ENCODE assay signal across 8 mouse cellular contexts in genomic region chr8:111642939-111643263, GRCm38 (mm10). TPM values are rescaled to one million over a fixed set of nuclear protein-coding genes. Genes with fewer than 3 reads are reported as not detected.
A peak's percentile ranks its signal among the peaks of the same experiment; 100 is the strongest.
DNase-seq lines count a peak whose midpoint lies in the region; ATAC-seq and TF ChIP-seq lines count a peak whose summit lies in the region.

No protein-coding gene starts in this region.

- H3K4me2 ChIP-seq in limb, embryonic 12.5 days = peak overlapping the region; percentile 57
- H3K4me2 ChIP-seq in neural tube, embryonic 15.5 days = peak overlapping the region; percentile 62

- H3K9me3 ChIP-seq in limb, embryonic 12.5 days = no peaks in the 10 kb centered on the region
- H3K9me3 ChIP-seq in neural tube, embryonic 15.5 days (replicated peaks) = no peaks in the 10 kb centered on the region

- WGBS in lung, adult 2 months = 5% methylated on average over 5 of the region's 5 CpGs
- 11% methylated on average over 5 of the region's 5 CpGs for WGBS in limb, embryonic 12.5 days
- WGBS in neural tube, embryonic 15.5 days = 10% methylated on average over 5 of the region's 5 CpGs

- TF ChIP-seq CTCF in lung, adult 2 months (IDR thresholded peaks at IDR 0.05; ENCODE audit: insufficient read depth, low read length) = no peak
- no peak for TF ChIP-seq CTCF in embryonic fibroblast, embryonic 13.5 days (IDR thresholded peaks at IDR 0.05; ENCODE audit: borderline replicate concordance, insufficient read depth, low read length)

- intact Hi-C loops in left cerebral cortex, postnatal 4 days (cut with DNase I) = no loop called here
- intact Hi-C loops in left cerebral cortex, postnatal 36 days (cut with DNase I) = loop anchor here (5.0 kb wide), 1 partner anchor 106 kb away; the partner anchor contains the start of gene Znrf1

- H3K27me3 ChIP-seq in limb, embryonic 12.5 days = no peaks in the 10 kb centered on the region
- no peaks in the 10 kb centered on the region for H3K27me3 ChIP-seq in neural tube, embryonic 15.5 days (replicated peaks)

- peak overlapping the region; percentile 91 for H3K4me3 ChIP-seq in lung, adult 2 months (replicated peaks; ENCODE audit: extremely low read depth, low read depth, low read length)
- H3K4me3 ChIP-seq in embryonic fibroblast, embryonic 13.5 days (ENCODE audit: insufficient read depth, low read length) = peak overlapping the region; percentile 57
- H3K4me3 ChIP-seq in limb, embryonic 12.5 days (replicated peaks) = peak overlapping the region; percentile 78
- H3K4me3 ChIP-seq in neural tube, embryonic 15.5 days (replicated peaks) = peak overlapping the region; percentile 95

- peak; percentile 35; the same call in 1 of the 2 replicates for ATAC-seq in limb, embryonic 12.5 days (ENCODE audit: insufficient number of reproducible peaks, insufficient read depth, low FRiP score, low TSS enrichment, low read depth)
- ATAC-seq in neural tube, embryonic 15.5 days (ENCODE audit: low FRiP score) = peak; percentile 33; the same call in 1 of the 2 replicates

- no peak for TF ChIP-seq POLR2A in lung, adult 2 months (IDR thresholded peaks at IDR 0.05; ENCODE audit: borderline replicate concordance, extremely low read depth, low read depth, low read length)
- no peak for TF ChIP-seq POLR2A in embryonic fibroblast, embryonic 13.5 days (IDR thresholded peaks at IDR 0.05; ENCODE audit: low read depth, low read length)

- no peak for DNase-seq in lung, adult 2 months
- DNase-seq in lung, postnatal 4 days = no peak
- no peak for DNase-seq in left cerebral cortex, postnatal 4 days
- DNase-seq in left cerebral cortex, postnatal 36 days (ENCODE audit: low spot score in 2 of 2) = no peak
- no peak for DNase-seq in spleen, postnatal 10 days (ENCODE audit: low spot score in 2 of 2)

- peak overlapping the region; percentile 90 for H3K27ac ChIP-seq in embryonic fibroblast, embryonic 13.5 days (ENCODE audit: insufficient read depth, low read length)
- H3K27ac ChIP-seq in limb, embryonic 12.5 days = peak overlapping the region; percentile 94
- peak overlapping the region; percentile 96 for H3K27ac ChIP-seq in neural tube, embryonic 15.5 days (replicated peaks)

- H3K4me1 ChIP-seq in lung, adult 2 months (ENCODE audit: control insufficient read depth, insufficient read depth, low read length) = peaks cover 5% of the 10 kb centered on the region
- H3K4me1 ChIP-seq in embryonic fibroblast, embryonic 13.5 days (ENCODE audit: control insufficient read depth, insufficient read depth, low read length) = peaks cover 6% of the 10 kb centered on the region; the same call in 1 of the 2 replicates
- peaks cover 8% of the 10 kb centered on the region for H3K4me1 ChIP-seq in limb, embryonic 12.5 days (replicated peaks)
- peaks cover 15% of the 10 kb centered on the region for H3K4me1 ChIP-seq in neural tube, embryonic 15.5 days

- peak overlapping the region; percentile 87 for H3K9ac ChIP-seq in limb, embryonic 12.5 days (replicated peaks)
- H3K9ac ChIP-seq in neural tube, embryonic 15.5 days (replicated peaks) = peak overlapping the region; percentile 54

- H3K36me3 ChIP-seq in limb, embryonic 12.5 days = no peaks in the 10 kb centered on the region
- no peaks in the 10 kb centered on the region for H3K36me3 ChIP-seq in neural tube, embryonic 15.5 days

RNA-seq across cellular contexts. Expression of gene Zfp1, which starts 0.3 kb away (rescaled TPM):
- 3.6 and 4.8 TPM in 2 replicates for polyA plus RNA-seq in lung, adult 2 months (2012; rRNA removed)
- 7.2 and 11.7 TPM in 2 replicates for polyA plus RNA-seq in embryonic fibroblast, embryonic 13.5 days (2011; ENCODE audit: insufficient read length, low read depth, missing spikeins)
- 26.7 and 28.3 TPM in 2 replicates for polyA plus RNA-seq in limb, embryonic 12.5 days (2016; fragmentation: Nextera tagmentation; extraction: Ambion mirVana)
- polyA plus RNA-seq in neural tube, embryonic 15.5 days (2015; fragmentation: Nextera tagmentation; extraction: Ambion mirVana) = 26.9 TPM in 2 replicates
- 10 to 100 TPM; 23.0 to 25.0 TPM for total RNA-seq in left cerebral cortex, postnatal 4 days (2021)
- total RNA-seq in left cerebral cortex, postnatal 36 days (2021) = 10 to 100 TPM; 22.7 to 24.6 TPM

RNA-seq across cellular contexts. Expression of gene Ldhd, which starts 12.7 kb away (rescaled TPM):
- 8.8 and 9.4 TPM in 2 replicates for polyA plus RNA-seq in lung, adult 2 months (2012; rRNA removed)
- polyA plus RNA-seq in embryonic fibroblast, embryonic 13.5 days (2011; ENCODE audit: insufficient read length, low read depth, missing spikeins) = 0.46 and 0.53 TPM in 2 replicates
- polyA plus RNA-seq in limb, embryonic 12.5 days (2016; fragmentation: Nextera tagmentation; extraction: Ambion mirVana) = 0.25 and 0.26 TPM in 2 replicates
- polyA plus RNA-seq in neural tube, embryonic 15.5 days (2015; fragmentation: Nextera tagmentation; extraction: Ambion mirVana) = 0.93 and 1.5 TPM in 2 replicates
- total RNA-seq in left cerebral cortex, postnatal 4 days (2021) = 1 to 10 TPM in 1 of 2 experiments, under 1 TPM in 1; 0.54 to 1.1 TPM
- total RNA-seq in left cerebral cortex, postnatal 36 days (2021) = 1 to 10 TPM; 9.7 TPM

RNA-seq across cellular contexts. Expression of gene Ctrb1, which starts 47.9 kb away (rescaled TPM):
- 1.5 and 59.1 TPM in 2 replicates for polyA plus RNA-seq in lung, adult 2 months (2012; rRNA removed)
- polyA plus RNA-seq in embryonic fibroblast, embryonic 13.5 days (2011; ENCODE audit: insufficient read length, low read depth, missing spikeins) = not detected in 2 replicates
- not detected in 2 replicates for polyA plus RNA-seq in limb, embryonic 12.5 days (2016; fragmentation: Nextera tagmentation; extraction: Ambion mirVana)
- 25.6 TPM in 1 of 2 replicates, not detected in the other for polyA plus RNA-seq in neural tube, embryonic 15.5 days (2015; fragmentation: Nextera tagmentation; extraction: Ambion mirVana)
- not detected for total RNA-seq in left cerebral cortex, postnatal 4 days (2021)
- not detected for total RNA-seq in left cerebral cortex, postnatal 36 days (2021)
